Mouse (Mus musculus): ENCODE results near the gene Ovgp1.

- TF ChIP-seq POLR2A (IDR thresholded peaks at IDR 0.05; ENCODE audit: extremely low read depth, insufficient read depth, low read length) (no peak), CTCF (IDR thresholded peaks at IDR 0.05; ENCODE audit: low read depth, low read length) (no peak)
Measured at GRCm38 (mm10) chr3:106024135-106024534, 50.6 kb downstream of the Ovgp1 start.

Data from liver, adult 2 months (tissue).